Mouse (Mus musculus) MEL (cell line): Measurements from ENCODE around the gene Cdiptos. TPM values are rescaled to one million over a fixed set of nuclear protein-coding genes. Genes with fewer than 3 reads are reported as not detected.

Source experiments
- DNase-seq: peaks from one replicate; pipeline ENCODE4 v3.0.0; 2011; ENCODE audit warnings: low read depth, low spot score
- H3K27ac ChIP-seq: 2 replicates; pipeline ENCODE4 v1.5.1; 2012; ENCODE audit warnings: low read depth, mild to moderate bottlenecking, control low read depth, low read length, moderate library complexity; ENCODE audit not compliant: control insufficient read depth
- H3K27me3 ChIP-seq, 2 experiments: fragments of 150-350 bp in 1 of 2; sonication (generic) in 1 of 2; 2 replicates each; pipeline ENCODE4 v1.6.1; 2012; ENCODE audit warnings: low read length in 2 of 2, mild to moderate bottlenecking in 2 of 2, improper control_type of control experiment in 1 of 2, moderate library complexity in 1 of 2; ENCODE audit not compliant: insufficient read depth in 2 of 2, control insufficient read depth in 1 of 2
- H3K36me3 ChIP-seq, 2 experiments: 2 replicates each; pipeline ENCODE4 v1.6.1; 2012 to 2014; ENCODE audit warnings: low read length in 2 of 2, improper control_type of control experiment in 1 of 2, inconsistent platforms in 1 of 2, mild to moderate bottlenecking in 1 of 2; ENCODE audit not compliant: insufficient read depth in 2 of 2, control insufficient read depth in 1 of 2
- H3K4me1 ChIP-seq, 2 experiments: fragments of 150-350 bp in 1 of 2; sonication (generic) in 1 of 2; 2 replicates each; pipeline ENCODE4 v1.6.1; 2012; ENCODE audit warnings: low read length in 2 of 2, improper control_type of control experiment in 1 of 2, mild to moderate bottlenecking in 1 of 2; ENCODE audit not compliant: insufficient read depth in 2 of 2, control insufficient read depth in 1 of 2
- H3K4me3 ChIP-seq, 2 experiments: fragments of 150-350 bp in 1 of 2; sonication (generic) in 1 of 2; 2 replicates each; pipeline ENCODE4 v1.5.1; 2012; ENCODE audit warnings: low read depth in 2 of 2, low read length in 2 of 2, mild to moderate bottlenecking in 2 of 2, moderate library complexity in 2 of 2, control low read depth in 1 of 2, improper control_type of control experiment in 1 of 2; ENCODE audit not compliant: control insufficient read depth in 1 of 2, insufficient read depth in 1 of 2
- H3K79me2 ChIP-seq: 2 replicates; pipeline ENCODE4 v1.6.1; 2012; ENCODE audit warnings: mild to moderate bottlenecking, low read length, moderate library complexity; ENCODE audit not compliant: control insufficient read depth, poor library complexity, insufficient read depth
- H3K9ac ChIP-seq: 2 replicates; pipeline ENCODE4 v1.6.1; 2012; ENCODE audit warnings: low read depth, mild to moderate bottlenecking, control low read depth, low read length, moderate library complexity; ENCODE audit not compliant: control insufficient read depth, poor library complexity, severe bottlenecking
- H3K9me3 ChIP-seq: fragments of 150-350 bp; sonication (generic); replicated peaks from 2 replicates; pipeline ENCODE4 v1.6.1; 2012; ENCODE audit warnings: mild to moderate bottlenecking, low read length, improper control_type of control experiment, moderate library complexity; ENCODE audit not compliant: insufficient read depth
- CHD1 ChIP-seq: IDR thresholded peaks from 2 replicates; pipeline ENCODE4 v1.6.1; 2012; ENCODE audit warnings: low read depth, mild to moderate bottlenecking, inconsistent platforms, low read length, improper control_type of control experiment
- CHD2 ChIP-seq: IDR thresholded peaks from 2 replicates; pipeline ENCODE4 v1.6.1; 2011; ENCODE audit warnings: low read length, improper control_type of control experiment
- CTCF ChIP-seq, 3 experiments: IDR thresholded peaks in 2 of 3; conservative IDR thresholded peaks in 1 of 3; 2 replicates each; pipeline ENCODE4 v1.5.1; 2011 to 2012; ENCODE audit warnings: low read length in 3 of 3, low read depth in 2 of 3, mild to moderate bottlenecking in 2 of 3, improper control_type of control experiment in 1 of 3, inconsistent platforms in 1 of 3, mixed read lengths in 1 of 3, moderate library complexity in 1 of 3; ENCODE audit not compliant: control insufficient read depth in 1 of 3, insufficient read depth in 1 of 3, poor library complexity in 1 of 3, severe bottlenecking in 1 of 3
- KAT2A ChIP-seq: conservative IDR thresholded peaks from 2 replicates; pipeline ENCODE4 v1.6.1; 2012; ENCODE audit warnings: low read depth, low read length, improper control_type of control experiment, inconsistent platforms
- MAFK ChIP-seq: IDR thresholded peaks from 2 replicates; pipeline ENCODE4 v1.6.1; 2011; ENCODE audit warnings: low read depth, mild to moderate bottlenecking, low read length, improper control_type of control experiment, borderline replicate concordance
- NELFE ChIP-seq: IDR thresholded peaks from 2 replicates; pipeline ENCODE4 v1.6.1; 2011; ENCODE audit warnings: low read depth, low read length, improper control_type of control experiment
- NRF1 ChIP-seq: IDR thresholded peaks from 2 replicates; pipeline ENCODE4 v1.6.1; 2014; ENCODE audit warnings: low read depth, mild to moderate bottlenecking, inconsistent platforms, low read length, improper control_type of control experiment, moderate library complexity; ENCODE audit not compliant: poor library complexity, insufficient read depth, severe bottlenecking
- POLR2A ChIP-seq, 2 experiments: IDR thresholded peaks; 2 replicates each; pipeline ENCODE4 v1.6.1; 2011 to 2012; ENCODE audit warnings: low read length in 2 of 2, mild to moderate bottlenecking in 2 of 2, control low read depth in 1 of 2, improper control_type of control experiment in 1 of 2, low read depth in 1 of 2, moderate library complexity in 1 of 2; ENCODE audit not compliant: control insufficient read depth in 1 of 2, insufficient read depth in 1 of 2, poor library complexity in 1 of 2
- SIN3A ChIP-seq: IDR thresholded peaks from 2 replicates; pipeline ENCODE4 v1.6.1; 2012; ENCODE audit warnings: low read length, improper control_type of control experiment, inconsistent platforms
- SMC3 ChIP-seq: IDR thresholded peaks from 2 replicates; pipeline ENCODE4 v1.6.1; 2011; ENCODE audit warnings: low read depth, low read length, improper control_type of control experiment
- TBP ChIP-seq: IDR thresholded peaks from 2 replicates; pipeline ENCODE4 v1.8.0; 2011; ENCODE audit warnings: low read depth, low read length, improper control_type of control experiment
- TCF12 ChIP-seq: IDR thresholded peaks from 2 replicates; pipeline ENCODE4 v1.6.1; 2014; ENCODE audit warnings: low read depth, mild to moderate bottlenecking, inconsistent platforms, low read length, improper control_type of control experiment, moderate library complexity
- USF1 ChIP-seq: IDR thresholded peaks from 2 replicates; pipeline ENCODE4 v1.6.1; 2014; ENCODE audit warnings: low read depth, mild to moderate bottlenecking, inconsistent platforms, low read length, improper control_type of control experiment, moderate library complexity
- ZKSCAN1 ChIP-seq: IDR thresholded peaks from 2 replicates; pipeline ENCODE4 v1.6.1; 2012; ENCODE audit warnings: low read depth, mild to moderate bottlenecking, inconsistent platforms, low read length, improper control_type of control experiment, moderate library complexity
- ZMIZ1 ChIP-seq: IDR thresholded peaks from 2 replicates; pipeline ENCODE4 v1.6.1; 2012; ENCODE audit warnings: low read depth, mild to moderate bottlenecking, inconsistent platforms, low read length, improper control_type of control experiment, moderate library complexity
- ZNF384 ChIP-seq: IDR thresholded peaks from 2 replicates; pipeline ENCODE4 v1.6.1; 2012; ENCODE audit warnings: low read depth, mild to moderate bottlenecking, inconsistent platforms, low read length, improper control_type of control experiment
- polyA plus RNA-seq, 2 experiments: library from polyadenylated mRNA; stranded (reverse) in 1 of 2; unstranded in 1 of 2; fragments of >175 nt in 1 of 2; fragments of >200 nt in 1 of 2; gene quantifications; 2 replicates each; pipeline versions ENCODE4 v1.2.1 to v1.2.4; 2012; ENCODE audit warnings: low replicate concordance in 2 of 2, low read depth in 1 of 2; ENCODE audit not compliant: insufficient read length in 2 of 2, insufficient read depth in 1 of 2, missing spikeins in 1 of 2
- total RNA-seq: library from RNA; depleted of rRNA; stranded (reverse); fragments of 300-350 nt; gene quantifications from 2 replicates; pipeline ENCODE4 v1.2.3, GENCODE M21; 2012

Gene Cdiptos
- total and polyA plus RNA-seq, 3 experiments: 0.35 to 1.8 TPM; not detected in 1

DNA sequence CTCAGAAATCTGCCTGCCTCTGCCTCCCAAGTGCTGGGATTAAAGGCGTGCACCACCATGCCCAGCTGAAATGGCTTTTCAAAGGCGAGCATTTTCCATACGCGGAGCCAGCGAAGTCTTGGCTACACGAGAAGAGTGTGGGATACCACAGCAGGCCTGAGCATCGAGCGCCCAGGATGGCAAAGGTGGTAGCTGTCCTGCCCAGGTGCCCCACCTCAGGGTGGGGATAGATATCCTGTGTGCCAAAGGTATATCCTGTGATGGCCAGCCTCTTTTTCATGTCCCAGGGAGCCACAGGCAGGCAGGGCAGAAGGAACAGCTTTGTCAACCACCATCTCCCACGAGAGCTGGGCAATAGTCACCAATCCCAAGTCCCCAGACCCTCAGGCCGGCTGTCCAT is 36.9 kb upstream of the Cdiptos start:
- no peak overlapping the region for H3K9ac ChIP-seq
- H3K27me3 ChIP-seq: no peaks in the 10 kb centered on the region
- H3K9me3 ChIP-seq: no peaks in the 10 kb centered on the region
- TF ChIP-seq TBP (no peak), SIN3A (no peak), TCF12 (no peak), KAT2A (no peak), USF1 (no peak), POLR2A (IDR thresholded peaks at IDR 0.05; ENCODE audit: control insufficient read depth in 1 of 2, insufficient read depth in 1 of 2, low read depth in 1 of 2, low read length in 2 of 2, poor library complexity in 1 of 2) (no peak), CHD2 (no peak)
- DNase-seq: no peak
- H3K79me2 ChIP-seq: peaks cover 36% of the 10 kb centered on the region
- H3K27ac ChIP-seq: no peak overlapping the region
- H3K4me1 ChIP-seq: peaks cover 7 to 31% of the 10 kb centered on the region in 2 experiments
- H3K36me3 ChIP-seq: peaks cover 0 to 29% of the 10 kb centered on the region in 2 experiments; a peak in 2 of 4 replicates
- no peak overlapping the region for H3K4me3 ChIP-seq

DNA sequence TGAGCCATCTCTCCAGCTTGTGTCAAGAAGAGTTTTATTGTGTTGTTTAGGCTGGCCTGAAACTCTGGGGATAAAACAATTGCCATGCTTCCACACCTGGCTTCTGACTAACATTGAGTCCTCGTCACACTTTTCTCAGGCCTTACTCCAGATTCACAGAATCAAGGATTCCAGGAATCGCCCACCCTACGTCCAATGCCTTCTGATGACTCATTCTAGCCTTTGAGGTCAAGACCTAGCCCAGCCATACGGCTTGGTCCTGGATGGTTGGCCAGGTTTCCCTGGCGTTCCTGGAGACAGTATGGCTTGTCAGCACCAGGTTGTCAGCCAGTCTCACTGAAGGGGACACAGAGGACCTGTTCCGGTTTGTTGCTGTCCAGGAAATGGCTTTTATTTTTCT is 36.5 kb upstream of the Cdiptos start:
- Histone ChIP-seq H3K27me3 (no peaks in the 10 kb centered on the region), H3K79me2 (peaks cover 36% of the 10 kb centered on the region), H3K27ac (no peak overlapping the region), H3K9ac (no peak overlapping the region), H3K36me3 (peaks cover 0 to 29% of the 10 kb centered on the region in 2 experiments; a peak in 2 of 4 replicates), H3K9me3 (no peaks in the 10 kb centered on the region), H3K4me3 (no peak overlapping the region), H3K4me1 (peaks cover 10 to 35% of the 10 kb centered on the region in 2 experiments)
- no peak for TF ChIP-seq CHD1
- no peak for TF ChIP-seq MAFK
- no peak for TF ChIP-seq NRF1
- DNase-seq: no peak

DNA sequence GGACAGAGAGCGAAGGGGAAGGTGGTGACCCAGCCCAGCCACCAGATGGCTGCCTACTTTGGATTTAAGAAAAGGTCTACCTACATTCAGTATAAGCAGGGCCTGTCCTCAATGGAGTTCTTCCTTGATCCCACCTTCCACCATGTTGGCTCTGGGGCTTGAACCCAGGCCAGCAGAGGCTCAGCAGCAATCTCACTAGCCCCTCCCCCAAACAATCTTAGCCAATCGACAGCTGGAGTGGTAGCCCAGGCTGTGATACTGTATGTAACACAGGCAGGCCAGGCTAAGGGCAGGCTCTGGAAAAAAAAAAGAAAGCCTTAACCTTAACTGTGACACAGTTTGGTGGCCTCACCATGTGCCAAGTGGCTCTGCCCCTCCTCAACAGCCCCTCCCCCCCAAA is 35.8 kb upstream of the Cdiptos start:
- no peaks in the 10 kb centered on the region for H3K9me3 ChIP-seq
- no peak overlapping the region for H3K27ac ChIP-seq
- peak; percentile 41 for DNase-seq
- no peak overlapping the region for H3K9ac ChIP-seq
- H3K36me3 ChIP-seq: peaks cover 0 to 29% of the 10 kb centered on the region in 2 experiments; a peak in 2 of 4 replicates
- TF ChIP-seq ZKSCAN1 (no peak), SMC3 (peak; percentile 25; the same call in 1 of the 2 replicates), CTCF (IDR thresholded peaks at IDR 0.05 in 2 of 3, conservative IDR thresholded peaks at IDR 0.05 in 1 of 3; ENCODE audit: control insufficient read depth in 1 of 3, insufficient read depth in 1 of 3, low read depth in 2 of 3, low read length in 3 of 3, poor library complexity in 1 of 3, severe bottlenecking in 1 of 3) (peak in 1 of 3 experiments; percentile 11; a peak in 1 of 6 replicates), ZMIZ1 (0 out of 2 replicates have a peak, but pooled peaks have one; percentile 32), ZNF384 (no peak), NELFE (0 out of 2 replicates have a peak, but pooled peaks have one; percentile 25)
- peaks cover 32% of the 10 kb centered on the region for H3K79me2 ChIP-seq
- no peaks in the 10 kb centered on the region for H3K27me3 ChIP-seq
- H3K4me3 ChIP-seq: no peak overlapping the region
- H3K4me1 ChIP-seq: peaks cover 10 to 36% of the 10 kb centered on the region in 2 experiments
